Mouse (Mus musculus): Measurements from ENCODE around the gene Dnajb8.

DNA sequence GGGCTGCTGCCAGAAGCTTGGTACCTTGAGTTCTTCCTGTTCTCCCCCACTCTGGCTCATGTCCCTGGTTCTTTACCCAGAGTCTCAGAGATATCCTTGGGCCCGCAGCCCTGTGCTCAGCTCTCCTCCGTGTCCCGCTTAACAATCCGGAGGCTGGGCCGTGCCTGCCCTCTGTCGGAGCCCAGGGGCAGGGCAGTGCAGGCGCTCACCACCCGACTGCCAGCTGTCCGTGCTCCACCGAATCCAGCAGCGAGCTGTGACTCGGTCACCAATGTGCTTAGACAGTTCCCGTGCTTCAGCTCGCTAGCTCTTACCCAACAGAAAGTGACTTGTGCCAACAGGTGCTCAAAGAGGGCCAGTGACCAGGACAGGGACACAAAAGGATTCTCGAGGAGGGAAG, 20.5 kb downstream of the Dnajb8 start:
- TF ChIP-seq CTCF (IDR thresholded peaks at IDR 0.05; ENCODE audit: borderline replicate concordance, insufficient read depth, low read length) = peak; percentile 89
- TF ChIP-seq POLR2A (IDR thresholded peaks at IDR 0.05; ENCODE audit: low read depth, low read length) = no peak
